Mouse (Mus musculus) intestine, embryonic 14.5 days (tissue): ENCODE data around the gene Gm9758. TPM values are rescaled to one million over a fixed set of nuclear protein-coding genes. Genes with fewer than 3 reads are reported as not detected.
"Not testable (repeated sequence)": the region's sequence is repeated elsewhere in the genome, so short reads cannot be mapped to it uniquely, and the experiment has no call there.

Experiments used
- ATAC-seq: fragments of 200-750 bp; cut with Nextera tagmentation; replicated peaks from 2 replicates; pipeline ENCODE4 v1.8.0; 2017; ENCODE audit warnings: low read depth, moderate number of reproducible peaks, moderate TSS enrichment, moderate library complexity; ENCODE audit not compliant: low FRiP score, low TSS enrichment
- DNase-seq: peaks from one replicate; pipeline ENCODE4 v3.0.0-alpha.2; 2018; ENCODE audit warnings: low spot score
- H3K27ac ChIP-seq: fragments of 300-500 bp; sonication (generic); 2 replicates; pipeline ENCODE4 v1.5.1; 2014; ENCODE audit warnings: low read depth, mild to moderate bottlenecking, control low read depth
- H3K27me3 ChIP-seq: fragments of 300-500 bp; sonication (generic); replicated peaks from 2 replicates; pipeline ENCODE4 v1.6.1; 2014; ENCODE audit warnings: low read length, control low read depth; ENCODE audit not compliant: control insufficient read depth, insufficient read depth
- H3K36me3 ChIP-seq: fragments of 300-500 bp; sonication (generic); 2 replicates; pipeline ENCODE4 v1.6.1; 2014; ENCODE audit warnings: low read length, control low read depth; ENCODE audit not compliant: control insufficient read depth, insufficient read depth
- H3K4me1 ChIP-seq: fragments of 300-500 bp; sonication (generic); replicated peaks from 2 replicates; pipeline ENCODE4 v1.6.1; 2014; ENCODE audit warnings: low read length, control low read depth, mixed read lengths; ENCODE audit not compliant: control insufficient read depth, insufficient read depth
- H3K4me2 ChIP-seq: fragments of 300-500 bp; sonication (generic); 2 replicates; pipeline ENCODE4 v1.6.1; 2014; ENCODE audit warnings: low read length
- H3K4me3 ChIP-seq: fragments of 300-500 bp; sonication (generic); 2 replicates; pipeline ENCODE4 v1.5.1; 2014; ENCODE audit warnings: low read depth, low read length, control low read depth, mixed read lengths
- H3K9ac ChIP-seq: fragments of 300-500 bp; sonication (generic); 2 replicates; pipeline ENCODE4 v1.6.1; 2014; ENCODE audit warnings: mild to moderate bottlenecking, low read length
- H3K9me3 ChIP-seq: fragments of 300-500 bp; sonication (generic); 2 replicates; pipeline ENCODE4 v1.6.1; 2016; ENCODE audit warnings: low read length, control low read depth; ENCODE audit not compliant: control insufficient read depth
- WGBS: fragments of 180-500 bp; shearing (Covaris S2); extraction: QIAGEN DNeasy Blood & Tissue Kit; methylation state at CpG from one replicate; pipeline ENCODE4 v1.1.7; 2014; 5-methylcytosine and 5-hydroxymethylcytosine counted together
- polyA plus RNA-seq: library from polyadenylated mRNA; unstranded; fragments of >200 nt; fragmentation: Nextera tagmentation; extraction: Ambion mirVana; gene quantifications from 2 replicates; pipeline ENCODE4 v1.2.1, GENCODE M21; 2014

Gm9758 gene
- polyA plus RNA-seq, 1 experiment from 2014 or later, result not detected

GRCm38 (mm10) chr5:14945524-14945923, 30.8 kb upstream of the Gm9758 start:
- H3K9ac ChIP-seq, H3K4me3 ChIP-seq, H3K4me1 ChIP-seq, H3K4me2 ChIP-seq, DNase-seq, H3K9me3 ChIP-seq, H3K27ac ChIP-seq, H3K36me3 ChIP-seq, H3K27me3 ChIP-seq: not testable (repeated sequence)
- WGBS, result 51% methylated on average over 4 of the region's 4 CpGs
- ATAC-seq, result 0 out of 2 replicates have a peak, but pooled peaks have one; percentile 74

DNA sequence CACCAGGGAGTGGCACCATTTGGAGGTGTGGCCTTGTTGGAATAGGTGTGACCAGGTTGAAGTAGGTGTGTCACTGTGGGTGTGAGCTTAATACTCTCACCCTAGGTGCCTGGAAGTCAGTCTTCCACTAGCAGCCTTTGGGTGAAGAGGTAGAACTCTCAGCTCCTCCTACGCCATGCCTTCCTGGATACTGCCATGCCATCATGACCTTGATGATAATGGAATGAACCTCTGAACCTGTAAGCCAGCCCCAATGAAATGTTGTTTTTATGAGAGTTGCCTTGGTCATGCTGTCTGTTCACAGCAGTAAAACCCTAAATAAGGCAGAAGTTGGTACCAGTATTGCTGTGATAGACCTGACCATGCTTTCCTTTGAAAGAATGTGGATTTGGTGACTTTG, 26.3 kb upstream of the Gm9758 start:
- 84% methylated on average over 1 of the region's 1 CpGs for WGBS
- not testable (repeated sequence) for H3K36me3 ChIP-seq, H3K4me3 ChIP-seq, H3K4me2 ChIP-seq, H3K9ac ChIP-seq, ATAC-seq, H3K4me1 ChIP-seq, H3K27me3 ChIP-seq, H3K9me3 ChIP-seq, H3K27ac ChIP-seq, DNase-seq

DNA sequence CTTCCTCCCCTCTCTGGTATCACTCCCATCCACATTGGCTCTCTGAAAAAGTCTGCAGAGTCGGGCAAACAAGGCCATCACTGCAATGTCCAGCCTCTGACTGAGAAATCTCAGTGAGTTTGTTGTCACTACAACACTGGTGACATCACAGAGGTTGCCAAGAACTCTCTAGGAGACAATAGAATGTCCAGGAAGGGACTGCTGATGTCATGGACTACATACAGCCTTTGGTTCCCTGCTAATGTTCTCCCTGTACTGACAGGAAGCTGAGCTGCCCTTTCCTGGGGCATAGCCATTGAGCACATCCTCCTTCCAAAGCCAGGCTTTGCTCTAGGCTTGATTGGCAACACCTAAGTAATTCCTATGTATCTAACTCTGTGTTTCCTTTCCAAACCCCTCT, 23.6 kb upstream of the Gm9758 start, which contains the start of gene Speer4e:
Speer4e (minus strand) TSS at position 101 of the 400 bp plus-strand sequence.
- not testable (repeated sequence) for H3K4me2 ChIP-seq, H3K27me3 ChIP-seq, DNase-seq, H3K4me1 ChIP-seq, H3K9me3 ChIP-seq, H3K9ac ChIP-seq, H3K4me3 ChIP-seq, H3K36me3 ChIP-seq, H3K27ac ChIP-seq, ATAC-seq
- WGBS, result 50% methylated on average over 1 of the region's 1 CpGs

DNA sequence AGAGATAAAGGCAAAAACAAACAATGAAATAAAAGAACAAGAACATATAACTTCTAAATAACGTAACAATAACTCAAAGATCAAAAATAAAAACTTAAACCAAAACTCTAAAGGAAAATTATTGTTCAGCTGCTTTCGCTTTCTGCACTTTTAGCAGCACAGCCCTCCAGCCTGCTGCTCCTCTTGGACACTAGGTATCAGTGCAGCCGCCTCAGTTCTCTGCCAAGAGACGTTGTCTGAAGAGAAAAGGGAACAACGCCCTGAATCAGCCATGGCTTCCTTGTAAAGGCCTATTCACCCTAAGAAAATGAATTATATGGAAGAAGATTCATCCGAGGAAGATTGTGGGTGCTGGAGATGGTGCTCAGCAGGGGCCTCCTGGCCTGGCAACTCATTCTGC, 19.0 kb upstream of the Gm9758 start:
- not testable (repeated sequence) for H3K36me3 ChIP-seq, H3K27ac ChIP-seq
- WGBS, result 73% methylated on average over 5 of the region's 6 CpGs

GRCm38 (mm10) chr5:14927047-14927446, 12.3 kb upstream of the Gm9758 start:
- H3K36me3 ChIP-seq, H3K4me3 ChIP-seq, DNase-seq, H3K27me3 ChIP-seq, H3K4me2 ChIP-seq, H3K4me1 ChIP-seq, H3K9me3 ChIP-seq, H3K27ac ChIP-seq, ATAC-seq, H3K9ac ChIP-seq: not testable (repeated sequence)
- 28% methylated on average over 4 of the region's 4 CpGs for WGBS

More for the DNA sequence above, 19.0 kb upstream of the Gm9758 start:
- not testable (repeated sequence) for H3K4me2 ChIP-seq, H3K27me3 ChIP-seq, H3K9ac ChIP-seq, DNase-seq, ATAC-seq, H3K4me3 ChIP-seq, H3K4me1 ChIP-seq, H3K9me3 ChIP-seq

- not testable (repeated sequence) for H3K9me3 ChIP-seq, ATAC-seq, H3K4me1 ChIP-seq, H3K27me3 ChIP-seq, DNase-seq, H3K27ac ChIP-seq, H3K4me2 ChIP-seq, H3K36me3 ChIP-seq, H3K4me3 ChIP-seq, H3K9ac ChIP-seq
- WGBS, result 64% methylated on average over 2 of the region's 3 CpGs
Observed at GRCm38 (mm10) chr5:14914361-14914760, 338 bp downstream of the Gm9758 start.

DNA sequence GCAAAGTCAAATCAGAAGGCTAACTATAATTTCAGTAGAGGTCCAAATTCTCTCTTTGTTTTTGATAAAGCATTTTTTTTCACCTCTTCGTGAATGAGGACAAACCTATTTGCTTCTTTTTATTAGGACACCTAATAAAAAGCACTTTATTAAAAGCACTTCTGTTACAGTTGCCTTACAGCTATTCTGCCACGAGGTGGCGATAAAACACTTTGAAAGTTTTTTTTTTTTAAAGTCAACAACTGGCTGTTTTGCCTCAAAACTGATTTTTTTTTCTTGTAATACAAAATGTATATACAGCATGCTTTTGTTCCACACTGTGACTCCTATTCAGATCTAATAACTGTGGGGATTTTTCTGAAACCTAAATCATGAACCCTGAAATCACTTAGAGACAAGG, 11.2 kb downstream of the Gm9758 start:
- WGBS, result 16% methylated on average over 3 of the region's 3 CpGs

DNA sequence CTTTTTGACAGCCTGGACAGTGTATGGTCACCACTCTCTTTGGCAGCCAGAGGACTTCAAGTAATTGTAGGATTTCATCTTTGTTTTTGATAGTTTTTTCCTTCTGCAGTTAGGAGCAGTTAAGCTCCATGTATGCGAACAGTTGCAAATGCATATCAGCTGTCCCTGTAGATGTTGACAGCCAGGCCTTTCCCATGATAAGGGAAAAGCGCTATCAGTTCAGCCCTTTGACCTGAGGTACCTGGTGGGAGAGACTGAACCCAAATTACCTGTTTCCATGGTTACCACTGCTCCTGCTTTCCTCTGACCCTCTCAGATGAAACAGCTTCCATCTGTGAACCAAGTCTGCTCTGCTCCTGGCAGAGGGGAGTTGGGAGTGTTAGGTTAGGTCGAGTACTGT, 22.5 kb downstream of the Gm9758 start:
- 61% methylated on average over 3 of the region's 3 CpGs for WGBS
- H3K9me3 ChIP-seq, result no peaks in the 10 kb centered on the region
- H3K4me1 ChIP-seq, result no peaks in the 10 kb centered on the region
- no peak overlapping the region for H3K9ac ChIP-seq
- no peaks in the 10 kb centered on the region for H3K27me3 ChIP-seq
- no peak overlapping the region for H3K4me2 ChIP-seq
- DNase-seq (no peak), ATAC-seq (no peak)
- no peak overlapping the region for H3K27ac ChIP-seq
- H3K36me3 ChIP-seq, result no peaks in the 10 kb centered on the region
- no peak overlapping the region for H3K4me3 ChIP-seq

More for the DNA sequence above, 11.2 kb downstream of the Gm9758 start:
- H3K9ac ChIP-seq, H3K4me3 ChIP-seq, ATAC-seq, H3K27ac ChIP-seq, H3K9me3 ChIP-seq, H3K4me1 ChIP-seq, H3K27me3 ChIP-seq, H3K36me3 ChIP-seq, H3K4me2 ChIP-seq, DNase-seq: not testable (repeated sequence)

- not testable (repeated sequence) for H3K4me2 ChIP-seq, H3K4me1 ChIP-seq, H3K36me3 ChIP-seq, H3K4me3 ChIP-seq, H3K27ac ChIP-seq, H3K9me3 ChIP-seq, H3K27me3 ChIP-seq, ATAC-seq, DNase-seq, H3K9ac ChIP-seq
- WGBS, result 44% methylated on average over 2 of the region's 2 CpGs
Observed at GRCm38 (mm10) chr5:14885291-14885690, 29.4 kb downstream of the Gm9758 start.
